Mouse (Mus musculus): ENCODE results near the gene Cadm3. TPM values are rescaled to one million over a fixed set of nuclear protein-coding genes. Genes with fewer than 3 reads are reported as not detected.

Gene Cadm3
- polyA plus RNA-seq, 1 experiment from 2014 or later: 1.4 TPM

- DNase-seq (ENCODE audit: low spot score) (no peak), ATAC-seq (ENCODE audit: low FRiP score, low TSS enrichment) (no peak)
- TF ChIP-seq CTCF (IDR thresholded peaks at IDR 0.05; ENCODE audit: low read depth) (no peak), EP300 (optimal IDR thresholded peaks at IDR 0.05) (no peak)
- Histone ChIP-seq H3K27me3 (ENCODE audit: control insufficient read depth, insufficient read depth, low read length) (no peaks in the 10 kb centered on the region), H3K9me3 (ENCODE audit: control insufficient read depth, low read length) (no peaks in the 10 kb centered on the region), H3K4me2 (replicated peaks; ENCODE audit: low read depth) (no peak overlapping the region), H3K27ac (replicated peaks) (no peak overlapping the region), H3K36me3 (ENCODE audit: control insufficient read depth, insufficient read depth, low read length) (no peaks in the 10 kb centered on the region), H3K4me1 (replicated peaks; ENCODE audit: control insufficient read depth, insufficient read depth) (no peaks in the 10 kb centered on the region), H3K4me3 (ENCODE audit: low read depth, low read length) (no peak overlapping the region), H3K9ac (ENCODE audit: low read length) (no peak overlapping the region)
- 85% methylated on average over 1 of the region's 1 CpGs for WGBS
These were observed 25.1 kb downstream of the Cadm3 start for GRCm38 (mm10) chr1:173342425-173342824.

DNA sequence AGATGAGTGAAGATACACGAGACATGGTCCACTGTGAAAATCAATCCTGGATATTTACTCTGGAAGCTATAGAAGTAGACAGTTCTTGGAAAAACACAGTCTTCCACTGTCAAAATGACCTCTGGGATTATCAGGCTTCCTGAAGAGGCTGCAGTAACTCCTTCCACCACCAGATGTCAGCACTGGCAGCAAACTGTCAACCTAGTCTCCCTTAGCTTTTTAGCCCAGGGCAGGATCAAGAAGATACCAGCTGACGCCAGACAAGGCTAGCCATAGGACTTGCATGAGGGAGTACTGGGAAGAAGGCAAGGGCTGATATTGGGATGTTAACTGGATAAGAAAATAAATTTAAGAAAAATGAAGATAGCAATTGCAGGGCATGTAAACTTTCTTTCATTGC lies 28.0 kb downstream of the Cadm3 start:
- 2% methylated on average over 2 of the region's 2 CpGs for WGBS
- H3K27me3 ChIP-seq (ENCODE audit: control insufficient read depth, insufficient read depth, low read length): no peaks in the 10 kb centered on the region
- H3K27ac ChIP-seq (replicated peaks): no peak overlapping the region
- no peaks in the 10 kb centered on the region for H3K4me1 ChIP-seq (replicated peaks; ENCODE audit: control insufficient read depth, insufficient read depth)
- ATAC-seq (ENCODE audit: low FRiP score, low TSS enrichment) (peak; percentile 35; the same call in 1 of the 2 replicates), DNase-seq (ENCODE audit: low spot score) (peak; percentile 61)
- no peak overlapping the region for H3K4me3 ChIP-seq (ENCODE audit: low read depth, low read length)
- no peak overlapping the region for H3K4me2 ChIP-seq (replicated peaks; ENCODE audit: low read depth)
- H3K9me3 ChIP-seq (ENCODE audit: control insufficient read depth, low read length): no peaks in the 10 kb centered on the region
- peak; percentile 94 for TF ChIP-seq CTCF (IDR thresholded peaks at IDR 0.05; ENCODE audit: low read depth)
- TF ChIP-seq EP300 (optimal IDR thresholded peaks at IDR 0.05): no peak
- no peaks in the 10 kb centered on the region for H3K36me3 ChIP-seq (ENCODE audit: control insufficient read depth, insufficient read depth, low read length)
- no peak overlapping the region for H3K9ac ChIP-seq (ENCODE audit: low read length)

GRCm38 (mm10) chr1:173337008-173337407 lies 30.5 kb downstream of the Cadm3 start:
- no peak overlapping the region for H3K9ac ChIP-seq (ENCODE audit: low read length)
- TF ChIP-seq EP300 (optimal IDR thresholded peaks at IDR 0.05) (no peak), CTCF (IDR thresholded peaks at IDR 0.05; ENCODE audit: low read depth) (no peak)

GRCm38 (mm10) chr1:173335903-173336302 lies 31.6 kb downstream of the Cadm3 start:
- no peak for DNase-seq (ENCODE audit: low spot score)

More at GRCm38 (mm10) chr1:173337008-173337407, 30.5 kb downstream of the Cadm3 start:
- no peak for DNase-seq (ENCODE audit: low spot score)
- Histone ChIP-seq H3K36me3 (ENCODE audit: control insufficient read depth, insufficient read depth, low read length) (no peaks in the 10 kb centered on the region), H3K27ac (replicated peaks) (no peak overlapping the region), H3K4me1 (replicated peaks; ENCODE audit: control insufficient read depth, insufficient read depth) (no peaks in the 10 kb centered on the region), H3K9me3 (ENCODE audit: control insufficient read depth, low read length) (no peaks in the 10 kb centered on the region), H3K4me3 (ENCODE audit: low read depth, low read length) (no peak overlapping the region), H3K27me3 (ENCODE audit: control insufficient read depth, insufficient read depth, low read length) (no peaks in the 10 kb centered on the region), H3K4me2 (replicated peaks; ENCODE audit: low read depth) (no peak overlapping the region)
- 88% methylated on average over 10 of the region's 10 CpGs for WGBS
- no peak for ATAC-seq (ENCODE audit: low FRiP score, low TSS enrichment)

GRCm38 (mm10) chr1:173333312-173334253 lies 33.9 kb downstream of the Cadm3 start, which contains the start of gene Ackr1:
TSS of gene Ackr1 (minus strand) at chr1:173333750.
- Histone ChIP-seq H3K36me3 (ENCODE audit: control insufficient read depth, insufficient read depth, low read length) (no peaks in the 10 kb centered on the region), H3K9ac (ENCODE audit: low read length) (no peak within 1 kb of the TSS), H3K9me3 (ENCODE audit: control insufficient read depth, low read length) (no peaks in the 10 kb centered on the region), H3K4me3 (ENCODE audit: low read depth, low read length) (no peak within 1 kb of the TSS), H3K4me2 (replicated peaks; ENCODE audit: low read depth) (no peak within 1 kb of the TSS), H3K27ac (replicated peaks) (no peak within 1 kb of the TSS), H3K4me1 (replicated peaks; ENCODE audit: control insufficient read depth, insufficient read depth) (no peaks in the 10 kb centered on the region), H3K27me3 (ENCODE audit: control insufficient read depth, insufficient read depth, low read length) (no peaks in the 10 kb centered on the region)
- 0 out of 2 replicates have a peak, but pooled peaks have one; percentile 35 for ATAC-seq (ENCODE audit: low FRiP score, low TSS enrichment)
- TF ChIP-seq EP300 (optimal IDR thresholded peaks at IDR 0.05): no peak
- no peak for TF ChIP-seq CTCF (IDR thresholded peaks at IDR 0.05; ENCODE audit: low read depth)
- DNase-seq (ENCODE audit: low spot score): no peak
- 51% methylated on average over 9 of the region's 9 CpGs for WGBS

More at GRCm38 (mm10) chr1:173335903-173336302, 31.6 kb downstream of the Cadm3 start:
- H3K4me2 ChIP-seq (replicated peaks; ENCODE audit: low read depth): no peak overlapping the region
- 52% methylated on average over 11 of the region's 11 CpGs for WGBS
- H3K36me3 ChIP-seq (ENCODE audit: control insufficient read depth, insufficient read depth, low read length): no peaks in the 10 kb centered on the region
- no peak overlapping the region for H3K9ac ChIP-seq (ENCODE audit: low read length)
- no peaks in the 10 kb centered on the region for H3K4me1 ChIP-seq (replicated peaks; ENCODE audit: control insufficient read depth, insufficient read depth)
- H3K9me3 ChIP-seq (ENCODE audit: control insufficient read depth, low read length): no peaks in the 10 kb centered on the region
- H3K27ac ChIP-seq (replicated peaks): no peak overlapping the region
- no peak overlapping the region for H3K4me3 ChIP-seq (ENCODE audit: low read depth, low read length)
- TF ChIP-seq CTCF (IDR thresholded peaks at IDR 0.05; ENCODE audit: low read depth): no peak
- no peak for TF ChIP-seq EP300 (optimal IDR thresholded peaks at IDR 0.05)
- H3K27me3 ChIP-seq (ENCODE audit: control insufficient read depth, insufficient read depth, low read length): no peaks in the 10 kb centered on the region
- ATAC-seq (ENCODE audit: low FRiP score, low TSS enrichment): no peak

- no peak for DNase-seq (ENCODE audit: low spot score)
- no peak for ATAC-seq (ENCODE audit: low FRiP score, low TSS enrichment)
- no peak overlapping the region for H3K4me2 ChIP-seq (replicated peaks; ENCODE audit: low read depth)
- H3K9me3 ChIP-seq (ENCODE audit: control insufficient read depth, low read length): no peaks in the 10 kb centered on the region
- no peak overlapping the region for H3K4me3 ChIP-seq (ENCODE audit: low read depth, low read length)
- H3K4me1 ChIP-seq (replicated peaks; ENCODE audit: control insufficient read depth, insufficient read depth): no peaks in the 10 kb centered on the region
- no peaks in the 10 kb centered on the region for H3K36me3 ChIP-seq (ENCODE audit: control insufficient read depth, insufficient read depth, low read length)
- 90% methylated on average over 5 of the region's 5 CpGs for WGBS
- no peaks in the 10 kb centered on the region for H3K27me3 ChIP-seq (ENCODE audit: control insufficient read depth, insufficient read depth, low read length)
- no peak overlapping the region for H3K27ac ChIP-seq (replicated peaks)
- H3K9ac ChIP-seq (ENCODE audit: low read length): no peak overlapping the region
- TF ChIP-seq CTCF (IDR thresholded peaks at IDR 0.05; ENCODE audit: low read depth) (no peak), EP300 (optimal IDR thresholded peaks at IDR 0.05) (no peak)
These were observed 35.1 kb downstream of the Cadm3 start for GRCm38 (mm10) chr1:173332418-173332817.

Measured in stomach, postnatal 0 days (tissue).